In the genomic region with DNA sequence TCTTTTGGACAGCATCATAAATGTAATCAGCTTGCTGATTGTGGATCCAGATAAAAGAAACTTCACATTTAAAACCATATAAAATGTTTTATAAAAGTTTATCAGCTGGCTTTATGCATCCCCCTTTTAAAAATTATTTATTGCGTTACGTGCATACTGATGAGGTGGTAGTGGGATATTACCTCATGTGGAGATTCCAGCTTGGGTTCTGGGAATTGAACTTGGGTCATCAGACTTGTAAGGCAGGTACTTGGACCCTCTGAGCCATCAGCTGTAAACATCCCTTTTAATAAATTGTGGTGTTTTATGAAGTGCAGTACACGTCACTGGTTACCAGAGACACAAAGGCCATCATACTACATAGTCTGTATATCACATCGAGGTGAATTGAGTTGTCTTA, we compare ENCODE assay signal across 20 mouse cellular contexts. TPM values are rescaled to one million over a fixed set of nuclear protein-coding genes. Genes with fewer than 3 reads are reported as not detected.
DNase-seq lines count a peak whose midpoint lies in the region; ATAC-seq and TF ChIP-seq lines count a peak whose summit lies in the region.
"Had no signal": no experiment of that assay in that cellular context is flagged by ENCODE, and none has a peak within 500 bp of the region (broad histone marks: within the 10 kb centered on the region; RNA-seq: fewer than 3 reads in every experiment).

No protein-coding gene starts in this region.

- peaks cover 15% of the 10 kb centered on the region for H3K27me3 ChIP-seq in forebrain, embryonic 12.5 days
- H3K27me3 ChIP-seq in forebrain, embryonic 10.5 days (ENCODE audit: poor library complexity, severe bottlenecking): peaks cover 52% of the 10 kb centered on the region
- peaks cover 8% of the 10 kb centered on the region; the same call in 1 of the 2 replicates for H3K27me3 ChIP-seq in forebrain, embryonic 14.5 days (replicated peaks; ENCODE audit: control insufficient read depth, insufficient read depth, low read length)
- peaks cover 4% of the 10 kb centered on the region for H3K27me3 ChIP-seq in kidney, embryonic 14.5 days (ENCODE audit: control insufficient read depth, insufficient read depth, low read length)

- no peaks in the 10 kb centered on the region for H3K9me3 ChIP-seq in forebrain, embryonic 12.5 days
- H3K9me3 ChIP-seq in forebrain, embryonic 10.5 days: no peaks in the 10 kb centered on the region
- H3K9me3 ChIP-seq in forebrain, embryonic 14.5 days (replicated peaks; ENCODE audit: control insufficient read depth, low read length): no peaks in the 10 kb centered on the region
- no peaks in the 10 kb centered on the region for H3K9me3 ChIP-seq in kidney, embryonic 14.5 days (ENCODE audit: control insufficient read depth, low read length)
- H3K9me3 ChIP-seq: embryonic facial prominence, embryonic 13.5 days; embryonic facial prominence, embryonic 15.5 days had no signal

- ATAC-seq in forebrain, embryonic 12.5 days (ENCODE audit: low FRiP score): peak; percentile 44
- peak; percentile 65 for ATAC-seq in forebrain, embryonic 14.5 days
- no peak for ATAC-seq in kidney, embryonic 14.5 days (ENCODE audit: low FRiP score, low TSS enrichment)

- H3K4me1 ChIP-seq in forebrain, embryonic 12.5 days: peaks cover 6% of the 10 kb centered on the region; the same call in 1 of the 2 replicates
- peaks cover 24% of the 10 kb centered on the region for H3K4me1 ChIP-seq in forebrain, embryonic 10.5 days
- H3K4me1 ChIP-seq in forebrain, embryonic 14.5 days (ENCODE audit: control insufficient read depth, insufficient read depth, low read length): no peaks in the 10 kb centered on the region
- no peaks in the 10 kb centered on the region for H3K4me1 ChIP-seq in kidney, embryonic 14.5 days (ENCODE audit: control insufficient read depth, insufficient read depth, low read length)
- H3K4me1 ChIP-seq: embryonic facial prominence, embryonic 13.5 days; embryonic facial prominence, embryonic 15.5 days had no signal

- no peak overlapping the region for H3K4me2 ChIP-seq in forebrain, embryonic 12.5 days
- H3K4me2 ChIP-seq in forebrain, embryonic 14.5 days (ENCODE audit: low read length): no peak overlapping the region
- no peak overlapping the region for H3K4me2 ChIP-seq in kidney, embryonic 14.5 days (replicated peaks; ENCODE audit: low read depth, low read length)
- H3K4me2 ChIP-seq: embryonic facial prominence, embryonic 13.5 days; embryonic facial prominence, embryonic 15.5 days had no signal

- 68% methylated on average over 4 of the region's 4 CpGs for WGBS in forebrain, embryonic 12.5 days
- 85% methylated on average over 4 of the region's 4 CpGs for WGBS in forebrain, embryonic 10.5 days
- 41% methylated on average over 4 of the region's 4 CpGs for WGBS in forebrain, embryonic 14.5 days
- 93% methylated on average over 4 of the region's 4 CpGs for WGBS in kidney, embryonic 14.5 days

- H3K27ac ChIP-seq in forebrain, embryonic 12.5 days: no peak overlapping the region
- H3K27ac ChIP-seq in forebrain, embryonic 10.5 days: no peak overlapping the region
- H3K27ac ChIP-seq in forebrain, embryonic 14.5 days (ENCODE audit: low read depth, low read length): no peak overlapping the region
- no peak overlapping the region for H3K27ac ChIP-seq in kidney, embryonic 14.5 days (ENCODE audit: low read depth, low read length)
- H3K27ac ChIP-seq: embryonic facial prominence, embryonic 13.5 days; embryonic facial prominence, embryonic 15.5 days had no signal

- DNase-seq in forebrain, embryonic 10.5 days (ENCODE audit: extremely low spot score, low spot score): no peak
- DNase-seq in brain, embryonic 14.5 days (ENCODE audit: low read depth): peak; percentile 35
- DNase-seq in forebrain, embryonic 14.5 days (ENCODE audit: low spot score): peak; percentile 10
- no peak for DNase-seq in embryo, embryonic 9.5 days (ENCODE audit: extremely low spot score)
- DNase-seq: adrenal gland, adult 2 months; adrenal gland, postnatal 10 days; adrenal gland, postnatal 25 days; cerebellum, adult 11-12 months; cerebellum, adult 2 months; cerebellum, adult 9-10 months; cerebellum, postnatal 10 days; cerebellum, postnatal 25 days had no signal

- peaks cover 11% of the 10 kb centered on the region for H3K36me3 ChIP-seq in forebrain, embryonic 12.5 days (replicated peaks)
- peaks cover 53% of the 10 kb centered on the region for H3K36me3 ChIP-seq in forebrain, embryonic 10.5 days (replicated peaks)
- peaks cover 23% of the 10 kb centered on the region for H3K36me3 ChIP-seq in forebrain, embryonic 14.5 days (ENCODE audit: control insufficient read depth, insufficient read depth, low read length)
- peaks cover 30% of the 10 kb centered on the region for H3K36me3 ChIP-seq in kidney, embryonic 14.5 days (ENCODE audit: control insufficient read depth, insufficient read depth, low read length)

- H3K4me3 ChIP-seq in forebrain, embryonic 12.5 days (replicated peaks): no peak overlapping the region
- H3K4me3 ChIP-seq in forebrain, embryonic 10.5 days: no peak overlapping the region
- H3K4me3 ChIP-seq in forebrain, embryonic 14.5 days (ENCODE audit: low read depth, low read length): no peak overlapping the region
- H3K4me3 ChIP-seq in kidney, embryonic 14.5 days (ENCODE audit: low read length): no peak overlapping the region
- H3K4me3 ChIP-seq: embryonic facial prominence, embryonic 13.5 days; embryonic facial prominence, embryonic 15.5 days; erythroblast, embryonic 14.5 days had no signal

- no peak for TF ChIP-seq CTCF in brain, embryonic 14.5 days (IDR thresholded peaks at IDR 0.05; ENCODE audit: borderline replicate concordance, extremely low read depth, insufficient read depth, insufficient read length)

- TF ChIP-seq POLR2A in brain, embryonic 14.5 days (IDR thresholded peaks at IDR 0.05; ENCODE audit: borderline replicate concordance, extremely low read depth, insufficient read depth, insufficient read length, poor library complexity, severe bottlenecking): no peak

- H3K9ac ChIP-seq in forebrain, embryonic 12.5 days: no peak overlapping the region
- H3K9ac ChIP-seq in forebrain, embryonic 14.5 days (ENCODE audit: low read length): no peak overlapping the region
- no peak overlapping the region for H3K9ac ChIP-seq in kidney, embryonic 14.5 days (ENCODE audit: low read depth, low read length)
- H3K9ac ChIP-seq: embryonic facial prominence, embryonic 13.5 days; embryonic facial prominence, embryonic 15.5 days had no signal

RNA-seq across cellular contexts. Expression of a gene that starts 10.8 kb away (rescaled TPM):
- polyA plus RNA-seq in forebrain, embryonic 12.5 days (2016; fragmentation: Nextera tagmentation; extraction: Ambion mirVana): 1.1 and 2.8 TPM in 2 replicates
- 0.10 and 0.28 TPM in 2 replicates for polyA plus RNA-seq in forebrain, embryonic 10.5 days (2016; fragmentation: Nextera tagmentation; extraction: Ambion mirVana)
- 2.2 and 2.5 TPM in 2 replicates for polyA plus RNA-seq in brain, embryonic 14.5 days (2012; rRNA removed)
- polyA plus RNA-seq in forebrain, embryonic 14.5 days (2014; fragmentation: Nextera tagmentation; extraction: Ambion mirVana): 0.87 and 1.3 TPM in 2 replicates
- not detected in 2 replicates for polyA plus RNA-seq in kidney, embryonic 14.5 days (2014; fragmentation: Nextera tagmentation; extraction: Ambion mirVana)
- polyA plus RNA-seq: adrenal gland, adult 2 months; C2C12; cerebellum, adult 2 months; cortical plate, adult 2 months; embryonic facial prominence, embryonic 13.5 days; embryonic facial prominence, embryonic 15.5 days; erythroblast, embryonic 14.5 days; frontal cortex, adult 2 months had no signal

Comparison
In these comparisons a context has a peak if more than half of its experiments do, and no peak if none do; other contexts are left out.
1. DNase-seq: peak in brain, embryonic 14.5 days (single experiment) and forebrain, embryonic 14.5 days (single experiment); none in forebrain, embryonic 10.5 days (single experiment) and embryo, embryonic 9.5 days (single experiment).